Mouse (Mus musculus) common myeloid progenitor, adult 5-6 weeks (primary cell): ENCODE results near the gene Rapgef4. TPM values are rescaled to one million over a fixed set of nuclear protein-coding genes. Genes with fewer than 3 reads are reported as not detected.
A peak's percentile ranks its signal among the peaks of the same experiment; 100 is the strongest.

Experiments
- ATAC-seq: replicated peaks from 2 replicates; pipeline ENCODE4 v1.8.0; 2016; ENCODE audit warnings: low read depth, mild to moderate bottlenecking, moderate TSS enrichment, inconsistent platforms; ENCODE audit not compliant: poor library complexity, severe bottlenecking
- total RNA-seq: library from RNA; stranded (forward); fragments of 200-1000, 187-1606 nt; gene quantifications from 2 replicates; pipeline ENCODE4 v1.2.3, GENCODE M21; 2017

The Rapgef4 gene
- total RNA-seq, 1 experiment from 2014 or later, result 0.64 TPM

- no peak for ATAC-seq
Measured at GRCm38 (mm10) chr2:72023791-72024190, 42.8 kb downstream of the Rapgef4 start.

DNA sequence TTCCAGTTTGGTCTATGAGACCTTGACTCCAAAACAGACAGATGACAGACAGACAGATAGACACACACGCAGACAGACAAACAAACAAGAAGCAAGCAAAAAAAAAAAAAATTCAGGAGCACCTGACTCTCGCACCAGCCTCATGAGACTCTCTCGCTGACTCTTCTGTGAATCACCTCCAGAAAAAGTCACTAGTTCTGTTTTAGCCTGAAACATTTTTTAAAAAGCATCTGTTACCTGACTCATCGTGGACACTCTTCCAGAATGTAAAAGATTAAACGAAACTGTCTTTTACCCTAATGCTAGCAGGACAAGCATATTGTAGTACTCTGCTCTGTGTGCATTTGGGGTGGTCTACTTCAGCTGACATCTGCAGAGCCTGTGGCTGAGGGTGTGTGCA, 44.6 kb downstream of the Rapgef4 start:
- no peak for ATAC-seq

DNA sequence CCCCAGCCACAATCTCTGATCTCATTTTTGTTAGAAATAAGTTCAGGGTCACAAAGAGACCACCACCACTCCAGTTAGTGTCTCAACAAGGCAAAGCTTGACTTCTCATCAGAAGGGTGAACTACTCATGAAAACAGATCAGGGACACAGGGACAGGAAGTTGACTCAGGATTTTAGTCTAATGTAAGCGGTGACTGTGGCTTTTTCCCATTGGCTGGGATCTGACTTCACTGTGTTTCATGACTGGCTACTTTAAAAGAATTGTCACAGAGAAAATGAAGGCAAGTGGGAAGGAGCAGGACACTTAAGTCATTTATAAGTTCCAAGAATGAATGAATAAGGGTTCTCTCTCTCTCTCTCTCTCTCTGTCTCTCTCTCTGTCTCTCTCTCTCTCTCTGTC, 45.5 kb downstream of the Rapgef4 start:
- 0 out of 2 replicates have a peak, but pooled peaks have one; percentile 32 for ATAC-seq

DNA sequence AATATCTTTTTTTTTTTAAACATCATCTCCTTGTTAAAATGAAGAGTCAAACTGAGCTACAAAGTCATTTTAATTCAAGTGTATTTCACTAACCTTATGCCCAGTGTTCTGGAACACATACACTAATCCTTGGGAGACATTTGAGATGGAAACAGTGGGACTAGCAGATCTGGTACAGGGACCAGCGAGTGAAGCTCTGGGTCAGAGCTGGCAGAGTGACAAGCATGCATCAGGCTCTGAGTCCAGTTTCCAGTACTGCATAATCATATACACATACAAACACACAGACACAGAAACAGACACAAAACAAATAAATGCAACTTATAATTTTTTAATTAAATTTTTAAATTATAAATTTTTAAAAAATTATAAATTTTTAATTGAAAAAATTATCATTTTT, 48.0 kb downstream of the Rapgef4 start:
- no peak for ATAC-seq

DNA sequence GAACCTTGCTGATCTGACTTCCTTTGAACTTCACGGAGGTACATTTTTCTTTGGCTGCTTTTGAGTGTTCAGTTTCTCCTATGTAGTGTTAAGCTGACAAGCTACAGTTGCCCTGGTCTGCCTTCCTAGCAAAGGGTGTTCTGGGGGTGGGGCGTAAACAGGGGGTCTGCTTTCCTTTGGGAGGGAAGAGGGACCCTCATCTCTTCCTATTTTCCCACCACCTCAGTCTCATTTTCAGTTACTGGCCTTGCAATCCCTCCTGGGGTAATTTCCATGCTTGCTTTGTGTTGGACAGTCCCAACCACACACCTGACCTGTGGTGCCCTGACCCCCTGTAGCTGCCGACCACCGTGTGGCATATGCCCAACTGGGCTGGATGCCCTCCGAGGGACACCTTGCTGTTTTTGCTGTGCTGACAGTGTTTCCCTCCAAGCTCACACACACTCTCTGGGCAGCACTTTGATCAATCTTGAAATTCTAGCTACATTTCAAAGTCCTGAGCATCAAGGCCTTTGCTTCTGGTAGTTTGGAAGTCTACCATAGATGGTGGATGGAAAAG, 48.6 kb downstream of the Rapgef4 start:
- ATAC-seq, result no peak

DNA sequence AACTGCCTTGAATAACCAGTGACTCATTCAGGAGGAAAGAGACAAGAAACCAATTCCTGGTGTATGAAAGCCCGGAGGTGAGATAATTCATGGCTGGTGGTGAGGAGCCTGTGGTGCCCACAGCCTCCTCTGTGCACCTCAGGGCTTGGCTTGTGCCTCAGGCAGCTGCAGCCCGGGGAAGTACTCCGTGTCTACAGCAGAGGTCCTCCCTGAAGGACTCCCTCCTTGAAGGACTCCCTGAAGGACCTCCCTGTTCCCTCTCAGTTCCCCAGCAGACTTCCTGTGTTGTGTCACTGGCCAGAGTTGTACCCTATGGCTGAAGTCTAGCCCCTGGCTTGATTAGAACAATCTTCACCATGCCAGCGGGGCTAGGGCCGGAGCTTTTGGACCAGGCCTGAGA, 50.7 kb downstream of the Rapgef4 start:
- ATAC-seq, result peak; percentile 82

- ATAC-seq, result peak; percentile 59; the same call in 1 of the 2 replicates
Measured at GRCm38 (mm10) chr2:72035616-72036015, 54.6 kb downstream of the Rapgef4 start.

DNA sequence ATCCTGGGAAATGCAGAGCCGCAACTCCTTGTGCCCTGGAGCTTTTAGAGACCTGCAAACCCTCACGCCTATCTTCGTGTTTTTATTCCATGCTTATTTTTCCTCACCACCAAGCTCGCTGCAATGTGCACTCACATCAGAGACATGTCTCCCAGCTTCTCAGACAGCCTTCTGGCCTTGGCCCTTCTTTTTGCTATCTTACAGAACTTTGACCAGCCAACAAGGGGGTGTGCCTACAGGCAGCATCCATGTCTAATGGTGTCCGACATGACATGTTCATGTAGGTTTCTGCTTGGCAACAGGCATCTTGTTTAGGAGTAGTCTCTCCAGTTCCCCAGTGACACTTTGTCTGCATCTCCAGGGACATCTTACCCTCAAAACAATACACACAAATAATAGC, 56.3 kb downstream of the Rapgef4 start:
- no peak for ATAC-seq

GRCm38 (mm10) chr2:72038235-72038634, 57.2 kb downstream of the Rapgef4 start:
- ATAC-seq, result peak; percentile 86

- ATAC-seq, result no peak
Measured at GRCm38 (mm10) chr2:72038651-72039251, 57.7 kb downstream of the Rapgef4 start.

GRCm38 (mm10) chr2:72039522-72040045, 58.5 kb downstream of the Rapgef4 start:
- no peak for ATAC-seq

- no peak for ATAC-seq
Measured at GRCm38 (mm10) chr2:72041087-72041486, 60.0 kb downstream of the Rapgef4 start.

DNA sequence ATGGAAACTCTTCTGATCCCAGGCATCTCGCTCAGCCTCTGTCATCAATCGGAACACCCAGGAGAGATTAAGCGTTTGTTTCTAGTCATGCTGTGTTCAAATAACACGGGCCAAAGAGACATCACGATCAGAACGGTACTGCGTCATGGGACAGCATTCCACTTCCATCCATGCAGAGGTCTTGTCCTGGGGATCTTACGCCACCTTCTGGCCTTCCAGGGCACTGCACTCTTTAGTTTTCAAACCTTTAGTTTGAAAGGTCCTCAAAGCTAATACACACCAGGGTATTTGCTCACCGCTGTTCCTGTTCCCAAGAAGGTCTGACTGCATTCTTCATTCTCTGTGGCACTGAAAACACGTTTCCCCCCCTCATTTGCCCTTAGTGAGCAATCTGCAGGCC, 61.1 kb downstream of the Rapgef4 start:
- ATAC-seq, result no peak

- ATAC-seq, result no peak
Measured at GRCm38 (mm10) chr2:72044191-72044590, 63.2 kb downstream of the Rapgef4 start.

DNA sequence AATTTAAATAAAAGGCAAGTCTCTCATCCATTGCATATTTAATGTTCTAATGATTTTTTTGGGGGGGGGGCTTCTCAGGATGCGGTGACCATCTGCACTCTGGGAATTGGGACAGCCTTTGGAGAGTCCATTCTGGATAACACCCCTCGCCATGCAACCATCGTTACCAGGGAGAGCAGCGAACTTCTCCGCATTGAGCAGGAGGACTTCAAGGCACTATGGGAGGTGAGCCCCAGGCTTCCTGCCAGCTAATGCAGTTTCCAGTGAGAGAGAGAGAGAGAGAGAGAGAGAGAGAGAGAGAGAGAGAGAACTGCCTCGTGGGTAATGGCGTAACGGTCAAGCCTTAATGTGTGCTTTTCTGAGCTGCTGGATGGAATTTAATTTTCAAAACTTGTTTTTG, 64.0 kb downstream of the Rapgef4 start:
- no peak for ATAC-seq

- ATAC-seq, result no peak
Measured at GRCm38 (mm10) chr2:72045659-72046058, 64.6 kb downstream of the Rapgef4 start.

GRCm38 (mm10) chr2:72050451-72050850, 69.4 kb downstream of the Rapgef4 start:
- ATAC-seq, result no peak

DNA sequence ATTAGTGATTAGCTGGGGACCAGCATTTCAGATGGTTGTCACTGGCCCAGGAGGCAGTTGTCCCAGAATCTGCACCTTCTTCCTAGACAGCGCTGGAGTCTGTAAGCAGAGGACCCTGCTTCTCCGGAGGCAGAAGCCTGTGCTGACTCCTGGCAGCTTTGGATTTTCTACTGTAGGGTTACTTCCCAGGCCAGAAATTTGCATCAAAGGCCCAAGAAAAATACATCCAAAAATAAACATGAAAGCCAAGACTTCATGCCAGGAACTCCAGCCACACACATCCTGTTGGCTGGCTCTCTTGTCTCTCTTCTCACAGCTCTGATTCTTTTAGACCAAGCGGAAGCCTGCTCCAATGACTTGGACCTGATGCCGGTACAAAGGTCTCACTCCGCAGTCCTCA, 73.2 kb downstream of the Rapgef4 start:
- no peak for ATAC-seq

DNA sequence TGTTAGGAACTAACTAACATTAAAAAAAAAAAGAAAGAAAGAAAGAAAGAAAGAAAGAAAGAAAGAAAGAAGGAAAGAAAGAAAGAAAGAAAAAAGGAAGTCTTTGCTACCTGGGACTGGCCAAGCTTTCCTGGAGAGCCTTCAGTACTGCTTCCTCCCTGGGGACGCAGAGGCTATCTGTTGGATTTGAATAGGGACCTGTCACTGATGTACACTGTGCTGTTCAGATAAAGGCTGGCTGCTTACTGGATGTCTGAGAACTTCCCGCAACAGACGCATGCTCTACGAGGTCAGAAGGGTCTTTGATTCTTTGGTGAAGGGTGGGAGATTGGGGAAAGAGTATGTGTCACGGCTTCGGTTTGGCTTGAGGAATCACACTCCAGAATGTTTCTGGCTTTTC, 73.7 kb downstream of the Rapgef4 start:
- ATAC-seq, result no peak

DNA sequence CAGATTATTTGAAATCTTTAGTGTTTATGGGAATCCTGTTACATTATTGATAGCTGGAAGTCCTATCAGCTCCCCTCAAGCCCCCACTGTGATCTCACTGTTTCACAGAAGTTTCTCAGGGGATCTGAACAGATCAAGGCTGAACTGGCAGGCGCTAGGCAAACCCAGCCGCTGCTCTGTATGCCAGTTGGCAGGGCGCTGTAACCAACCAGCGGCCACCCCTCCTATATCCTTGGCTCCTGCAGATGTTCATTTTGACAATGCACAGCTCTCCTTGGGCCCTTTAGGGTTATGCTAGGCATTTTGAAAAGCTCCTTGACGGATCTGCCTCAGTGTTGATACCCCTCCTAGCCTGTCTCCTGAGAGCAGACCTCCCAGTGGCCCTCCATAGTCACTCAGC, 74.4 kb downstream of the Rapgef4 start:
- ATAC-seq, result no peak

- 0 out of 2 replicates have a peak, but pooled peaks have one; percentile 36 for ATAC-seq
Measured at GRCm38 (mm10) chr2:72056081-72056874, 75.2 kb downstream of the Rapgef4 start.
